Mouse (Mus musculus) cerebellum, adult 11 months (tissue): ENCODE data around the gene Osbp2.

Source experiments
- DNase-seq: peaks from one replicate; pipeline ENCODE4 v3.0.0; 2022

Gene Osbp2

DNA sequence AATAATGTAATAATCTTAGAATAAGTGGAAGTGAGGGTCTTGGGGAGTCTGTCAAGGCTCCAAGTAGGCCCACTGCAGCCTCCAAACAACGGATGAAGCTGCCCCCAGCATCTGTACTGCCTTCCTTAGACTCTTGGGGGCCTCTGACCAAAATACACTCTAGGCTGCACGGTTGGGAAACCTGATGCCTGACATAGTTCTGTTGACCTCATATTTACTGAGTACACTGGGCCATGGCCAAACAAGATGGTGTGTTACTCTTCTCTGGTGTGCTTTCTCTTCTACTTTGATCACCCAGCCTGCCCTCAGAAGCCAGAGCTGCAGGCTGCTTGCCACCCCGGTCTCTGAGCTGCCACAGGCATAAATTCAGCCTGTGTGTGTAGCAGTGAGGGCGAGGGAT is 108.4 kb downstream of the Osbp2 start:
- no peak for DNase-seq

DNA sequence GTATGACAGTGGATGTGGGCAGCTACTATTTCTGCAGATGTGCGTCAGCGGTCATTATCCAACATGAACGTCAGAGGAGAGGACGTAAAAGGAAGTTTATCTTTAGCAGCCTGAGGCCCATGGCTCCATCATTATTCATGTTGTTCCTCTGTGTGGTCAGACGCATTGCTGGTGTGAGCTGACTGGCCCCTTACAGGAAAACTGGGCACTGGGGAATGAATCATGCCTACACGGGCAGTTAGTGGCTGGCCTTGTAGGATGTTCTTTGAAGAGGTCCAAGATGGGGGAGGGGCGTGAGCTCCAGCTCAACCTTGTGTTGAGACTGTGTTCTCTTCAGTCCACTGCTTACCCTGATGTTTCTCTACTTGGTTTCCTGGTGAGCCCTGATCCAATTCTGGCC is 109.0 kb downstream of the Osbp2 start:
- DNase-seq, result no peak

DNA sequence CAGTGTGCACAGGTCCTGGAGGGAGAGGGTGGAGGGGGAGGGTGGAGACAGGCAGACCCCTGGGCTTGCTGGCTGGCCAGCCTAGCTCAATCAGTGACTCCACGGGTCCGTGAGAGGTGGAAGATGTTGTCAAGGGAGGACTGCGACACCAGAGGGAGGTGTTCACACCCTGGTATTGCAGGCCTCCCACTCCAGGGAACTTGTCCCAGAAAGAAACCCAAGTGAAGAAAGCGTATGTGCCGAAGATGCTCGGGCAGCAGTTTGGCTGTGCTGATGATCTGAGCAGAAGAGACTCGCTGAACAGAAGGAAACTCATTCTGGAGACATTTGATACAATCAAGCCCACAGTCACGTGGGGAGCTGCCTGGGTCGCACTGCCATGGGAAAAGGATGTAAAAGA is 109.8 kb downstream of the Osbp2 start:
- no peak for DNase-seq

DNA sequence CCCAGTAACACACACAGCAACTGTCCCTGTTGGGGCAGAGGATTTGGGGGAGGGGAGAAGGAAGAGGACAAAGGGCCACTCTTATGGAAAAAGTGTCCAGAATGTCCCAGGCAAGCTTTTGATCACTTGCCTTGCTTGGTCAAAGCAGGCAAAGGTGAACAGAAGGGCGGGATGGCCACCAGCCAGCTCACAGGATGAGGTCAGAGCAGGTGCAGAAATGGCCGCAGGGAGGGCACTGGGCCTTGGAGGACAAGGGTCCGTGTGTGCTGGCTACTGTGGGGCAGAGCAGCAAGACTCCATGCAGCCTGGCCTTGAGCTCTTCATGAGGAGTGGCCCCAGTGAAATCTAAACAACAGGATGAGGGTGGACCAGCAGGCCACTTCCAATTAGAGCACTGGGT is 110.9 kb downstream of the Osbp2 start:
- DNase-seq, result peak; percentile 89

DNA sequence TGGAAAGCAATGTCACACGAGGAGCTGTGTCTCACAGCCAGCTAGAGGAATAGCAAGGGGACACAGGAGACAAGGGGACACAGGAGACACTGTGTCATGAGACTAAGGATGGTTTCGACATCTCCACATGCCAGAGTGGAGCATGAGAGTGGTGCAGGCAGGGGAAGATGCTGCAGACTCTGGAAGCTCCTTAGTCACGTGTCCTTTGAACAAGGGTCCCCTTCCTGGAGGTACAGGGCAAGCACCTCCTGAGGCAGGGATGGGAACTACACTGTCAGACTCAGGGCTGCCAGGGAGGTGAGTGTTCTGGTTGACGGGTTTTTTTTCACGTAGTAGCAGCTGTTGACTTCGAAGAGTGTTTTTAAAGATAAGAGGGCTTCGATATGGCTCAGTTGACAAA is 113.9 kb downstream of the Osbp2 start:
- DNase-seq, result no peak

DNA sequence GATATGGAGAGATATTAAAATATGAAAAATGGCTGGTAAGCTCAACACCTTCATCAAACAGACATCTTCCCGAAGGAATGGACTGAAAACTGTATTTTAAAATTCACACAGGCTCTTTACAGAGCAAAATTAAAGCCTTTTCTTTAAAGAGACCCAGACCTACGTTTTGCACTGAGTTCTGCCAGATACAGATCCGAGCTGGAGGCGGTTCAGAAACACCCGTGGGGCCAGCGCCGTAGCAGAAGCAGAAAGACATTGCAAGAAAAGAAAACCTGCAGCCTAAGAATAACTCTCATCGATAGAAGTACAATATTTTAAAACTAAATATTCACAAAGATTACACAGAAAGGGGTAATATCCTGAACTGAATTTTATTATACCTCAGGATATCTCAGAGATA is 121.3 kb downstream of the Osbp2 start:
- no peak for DNase-seq

DNA sequence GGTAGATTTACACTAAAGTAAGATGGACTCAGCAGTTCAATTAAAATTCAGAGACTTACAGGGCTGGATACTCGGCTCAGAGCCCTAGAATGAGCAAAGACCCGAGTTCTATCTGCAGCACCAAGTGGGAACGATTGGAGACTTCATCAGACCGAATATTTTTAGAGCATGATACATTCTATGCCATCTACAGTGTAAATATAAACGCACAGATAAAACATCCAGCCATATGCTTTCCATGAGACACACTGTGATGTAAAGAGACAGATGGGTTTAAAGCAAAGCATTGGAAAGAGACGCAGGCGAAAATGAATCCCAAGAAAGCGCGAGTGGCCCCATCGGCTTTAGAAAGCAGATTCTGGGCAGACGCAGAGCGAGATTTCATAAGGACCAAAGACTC is 122.5 kb downstream of the Osbp2 start:
- no peak for DNase-seq

DNA sequence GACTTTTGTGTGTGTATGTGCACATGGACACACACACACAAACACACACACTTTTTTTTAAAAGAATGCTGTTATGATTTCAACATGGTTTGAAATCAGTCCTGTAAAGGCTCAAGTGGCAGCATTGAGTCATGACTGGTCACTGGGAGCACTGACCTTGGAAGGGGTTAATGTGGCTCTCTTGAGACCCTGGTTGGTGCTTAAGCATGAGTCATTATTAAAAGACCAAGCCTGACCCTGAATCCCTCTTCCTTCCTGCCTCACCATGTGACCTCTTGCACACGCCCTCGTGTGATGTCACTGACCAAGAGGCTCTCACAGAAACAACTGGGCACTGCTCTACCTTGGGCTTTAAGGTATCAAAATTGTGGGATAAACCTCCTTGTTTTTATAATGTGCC is 124.9 kb downstream of the Osbp2 start:
- no peak for DNase-seq

DNA sequence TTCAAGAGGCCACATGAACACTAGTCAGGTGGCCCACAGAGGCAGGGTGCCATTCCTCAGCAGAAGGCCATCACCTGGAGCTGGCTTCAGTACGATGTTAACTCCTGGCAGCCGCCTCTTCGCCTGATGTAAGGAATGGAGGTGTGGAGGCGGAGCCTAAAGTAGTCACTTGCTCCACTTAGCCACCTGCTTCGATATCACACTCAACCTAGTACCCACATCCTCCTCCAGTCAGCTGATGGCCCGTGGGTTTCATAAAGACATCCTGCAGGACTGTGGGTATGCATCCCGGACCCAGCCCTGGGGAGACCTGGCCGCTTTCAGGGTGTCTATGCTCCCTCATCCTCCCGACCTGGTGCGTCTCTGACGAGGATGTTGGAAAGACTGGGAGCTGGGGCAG is 128.0 kb downstream of the Osbp2 start:
- no peak for DNase-seq

DNA sequence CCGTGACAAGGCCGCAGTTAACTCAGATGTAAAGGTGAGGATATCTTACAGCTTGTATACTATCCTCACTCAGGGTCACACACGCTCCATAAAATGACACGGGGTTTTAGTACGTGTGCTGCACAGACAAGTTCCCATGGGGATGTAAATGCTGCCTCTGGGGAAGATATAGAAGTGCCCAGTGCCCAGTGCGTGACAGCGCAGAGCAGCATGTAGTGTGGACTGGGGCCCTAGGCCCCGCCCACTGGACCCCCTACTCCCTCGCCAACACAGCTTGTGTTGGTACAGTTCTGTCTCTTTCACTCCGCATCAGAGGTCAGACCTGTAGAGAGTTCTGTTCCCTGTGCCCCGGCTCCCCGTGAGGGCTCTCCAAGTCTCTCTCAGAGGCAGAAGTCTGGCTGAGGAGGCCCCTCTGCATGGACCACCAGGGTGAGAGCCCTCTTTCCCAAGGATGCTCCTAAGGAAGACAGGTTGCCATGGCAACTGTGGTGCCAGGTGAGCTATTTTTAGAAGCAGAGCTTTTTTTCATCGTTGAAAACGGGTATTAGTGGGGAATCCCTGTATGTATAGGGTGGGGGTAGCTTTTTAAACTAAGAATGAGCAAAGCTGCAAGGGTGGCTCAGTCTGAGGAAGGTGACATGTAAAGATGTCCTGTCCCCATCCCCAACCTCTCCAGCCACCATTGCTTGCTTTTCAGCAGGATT is 129.6 kb downstream of the Osbp2 start:
- DNase-seq, result no peak

DNA sequence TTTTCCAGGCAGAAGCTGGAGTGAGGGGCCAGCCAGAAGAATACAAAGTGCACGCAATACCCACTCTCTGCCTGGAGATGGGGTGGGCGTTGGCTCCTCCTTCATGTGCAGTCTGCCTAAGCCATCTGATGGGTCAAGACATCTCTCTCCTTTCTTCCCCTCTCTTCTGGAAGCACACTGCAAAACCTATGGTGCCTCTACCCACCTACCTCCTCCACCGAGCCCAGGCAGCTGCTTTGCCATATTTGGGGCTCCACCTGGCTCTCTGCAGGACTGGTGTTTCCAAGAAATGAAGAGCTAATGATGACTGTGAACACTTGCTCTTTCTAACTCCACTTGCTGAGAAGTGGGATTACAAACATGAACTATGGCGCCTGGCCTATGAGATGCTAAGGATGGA is 132.2 kb downstream of the Osbp2 start:
- no peak for DNase-seq

DNA sequence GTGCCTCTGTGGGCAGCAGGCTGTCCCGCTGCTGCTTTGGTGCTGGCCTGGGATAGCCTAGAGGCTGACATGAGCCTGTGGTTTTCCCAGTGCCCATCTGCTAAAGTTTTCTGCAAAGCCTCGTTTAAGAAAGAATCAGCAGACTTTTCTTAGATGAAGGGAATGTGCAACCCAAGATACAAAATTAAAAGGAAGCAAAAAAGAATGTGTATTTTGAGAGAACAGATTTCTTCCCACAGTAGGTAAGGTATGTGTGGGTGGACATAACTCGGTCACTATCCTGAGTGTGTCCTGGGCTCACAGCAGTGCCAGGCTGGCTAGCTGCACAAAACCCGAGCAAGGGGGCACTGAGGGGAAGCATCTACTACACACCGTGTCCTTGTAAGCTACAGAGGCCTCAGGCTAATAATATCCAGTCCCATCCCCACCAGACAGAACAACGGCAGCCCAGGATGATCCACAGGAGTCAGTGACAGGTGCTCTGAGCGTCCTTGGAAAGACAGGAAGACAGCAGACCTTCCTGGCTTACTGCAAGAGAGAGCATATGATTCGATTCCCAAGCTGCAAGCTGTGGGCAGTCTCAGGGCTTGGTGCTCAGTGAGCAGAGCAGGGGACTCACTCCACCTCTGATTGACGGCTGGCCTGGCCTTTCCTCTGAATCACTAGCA is 136.1 kb downstream of the Osbp2 start:
- DNase-seq, result no peak

DNA sequence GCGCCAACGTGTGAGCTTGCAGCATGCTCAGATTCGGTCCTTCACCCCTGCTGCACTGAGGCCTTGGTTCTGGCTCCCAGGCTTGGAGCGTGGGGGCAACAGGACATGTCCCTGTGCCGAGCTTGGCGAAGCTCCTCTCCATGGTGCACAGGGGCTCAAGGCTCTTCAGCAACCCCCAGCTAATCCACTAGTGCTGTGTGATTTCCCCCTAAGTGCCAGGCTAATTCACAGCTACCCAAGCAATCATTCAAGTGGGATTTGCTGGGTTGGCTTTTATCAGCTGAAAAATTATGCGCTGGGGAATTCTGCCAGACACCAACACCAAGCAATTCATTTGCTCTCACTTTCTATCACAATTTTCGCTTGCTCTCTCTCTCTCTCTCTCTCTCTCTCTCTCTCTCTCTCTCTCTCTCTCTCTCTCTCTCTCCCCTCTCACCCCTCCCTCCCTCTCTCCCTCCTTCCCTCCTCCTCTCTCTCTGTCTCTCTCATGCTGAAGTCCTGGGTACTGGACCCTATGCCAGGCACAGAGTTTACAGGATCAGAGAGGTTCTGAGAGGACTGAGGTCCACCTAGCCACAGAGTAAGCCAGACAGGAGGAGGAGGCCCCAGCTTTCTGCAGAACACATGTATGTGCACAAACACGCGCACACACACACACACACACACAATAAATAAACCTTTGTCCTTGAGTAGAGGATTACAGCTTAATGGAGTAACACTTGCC is 138.2 kb downstream of the Osbp2 start:
- DNase-seq, result no peak

DNA sequence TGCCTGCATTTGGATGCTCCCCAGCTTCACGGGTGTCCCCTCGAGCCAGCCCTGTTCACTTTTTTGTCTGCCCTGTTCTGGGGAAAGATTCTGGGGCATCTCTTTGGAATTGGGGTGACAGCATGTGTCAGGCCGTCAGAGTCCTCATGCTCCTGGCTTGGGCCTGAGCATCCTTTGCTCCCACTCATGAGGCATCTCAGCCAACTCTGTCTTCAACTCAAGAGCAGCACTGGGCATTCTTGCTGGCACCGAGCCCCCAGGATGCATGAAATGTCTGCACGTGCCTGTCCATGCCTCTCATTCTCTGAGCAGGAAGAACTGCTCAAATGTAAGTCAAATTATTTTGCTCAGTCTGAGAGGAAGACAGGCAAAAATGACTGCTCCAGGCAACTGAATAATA is 139.0 kb downstream of the Osbp2 start:
- DNase-seq, result no peak

DNA sequence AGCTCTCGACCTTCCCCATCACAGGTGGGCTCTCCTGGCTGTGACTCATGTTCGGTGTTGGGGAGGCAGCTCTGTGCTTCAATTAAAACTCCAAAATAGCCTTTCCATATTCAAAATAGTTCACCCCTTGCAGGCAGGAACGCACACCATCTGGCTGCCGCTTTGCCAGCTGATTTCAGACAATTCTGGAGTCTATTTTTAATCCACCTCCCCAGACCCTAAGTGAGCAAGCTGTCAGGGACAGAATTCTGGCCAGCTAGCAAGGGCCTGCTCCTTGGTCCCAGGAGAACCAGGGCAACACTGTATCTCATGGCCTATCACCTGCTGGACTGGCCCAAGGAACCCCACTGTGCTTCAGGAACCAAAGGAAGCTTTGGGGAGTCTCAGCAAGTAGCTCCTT is 139.8 kb downstream of the Osbp2 start:
- DNase-seq, result peak; percentile 63

DNA sequence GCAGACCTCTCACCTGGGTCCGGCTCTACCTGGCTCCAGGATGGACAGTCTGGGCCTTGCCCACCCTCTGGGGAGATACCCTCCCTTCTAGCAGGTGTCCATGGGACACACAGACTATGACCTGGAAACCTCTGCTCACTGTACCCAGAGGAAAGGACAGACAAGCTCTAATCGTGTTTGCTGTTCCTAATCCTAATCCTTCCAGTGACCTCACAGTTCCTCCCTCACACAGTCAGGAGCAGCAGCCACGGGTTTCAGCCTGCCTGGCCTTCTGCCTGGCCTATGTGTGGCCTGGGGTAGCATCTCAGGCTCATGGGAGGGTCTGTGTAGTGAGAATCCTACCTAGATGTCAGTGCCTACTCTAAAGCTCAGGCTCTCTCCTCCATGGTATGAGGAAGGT is 140.8 kb downstream of the Osbp2 start:
- no peak for DNase-seq

DNA sequence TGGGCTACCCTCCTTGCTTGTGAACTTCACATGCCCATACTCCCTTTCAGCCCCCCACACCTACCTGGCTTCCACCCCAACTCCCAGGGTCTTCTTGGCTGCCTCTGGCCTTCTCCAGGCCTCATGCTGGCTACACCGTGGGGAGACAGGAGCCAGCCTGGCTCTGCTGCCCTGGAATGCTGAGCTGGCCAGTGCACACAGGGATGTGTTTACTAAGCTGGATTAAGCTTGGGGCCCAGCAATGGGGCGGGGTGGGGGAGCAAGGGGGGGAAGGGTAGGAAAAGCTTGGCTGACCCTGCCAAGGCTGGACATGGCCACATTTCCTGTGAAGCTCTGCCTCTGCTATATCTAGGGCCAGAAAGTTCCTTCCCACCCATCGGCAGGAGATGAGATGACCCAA is 141.7 kb downstream of the Osbp2 start:
- DNase-seq, result no peak

DNA sequence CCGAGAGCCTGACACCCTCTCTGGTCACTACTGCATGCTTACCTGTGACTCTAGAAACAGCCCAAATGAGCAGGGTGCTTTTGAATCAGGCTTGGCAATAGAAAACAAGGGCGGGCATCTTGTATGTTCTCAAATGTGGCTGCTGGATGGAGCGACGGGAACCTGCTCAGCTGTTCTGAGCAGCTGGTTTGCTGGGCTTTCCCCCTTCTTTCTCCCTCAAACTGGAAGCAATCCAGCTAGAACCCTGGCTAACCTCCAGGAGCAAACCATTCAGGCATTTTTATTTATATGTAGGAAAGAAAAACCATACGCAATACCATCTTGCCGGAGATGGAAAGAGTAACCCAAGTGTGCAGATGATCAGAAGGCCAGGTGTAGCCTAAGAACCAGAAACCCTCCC is 147.0 kb downstream of the Osbp2 start:
- DNase-seq, result no peak

DNA sequence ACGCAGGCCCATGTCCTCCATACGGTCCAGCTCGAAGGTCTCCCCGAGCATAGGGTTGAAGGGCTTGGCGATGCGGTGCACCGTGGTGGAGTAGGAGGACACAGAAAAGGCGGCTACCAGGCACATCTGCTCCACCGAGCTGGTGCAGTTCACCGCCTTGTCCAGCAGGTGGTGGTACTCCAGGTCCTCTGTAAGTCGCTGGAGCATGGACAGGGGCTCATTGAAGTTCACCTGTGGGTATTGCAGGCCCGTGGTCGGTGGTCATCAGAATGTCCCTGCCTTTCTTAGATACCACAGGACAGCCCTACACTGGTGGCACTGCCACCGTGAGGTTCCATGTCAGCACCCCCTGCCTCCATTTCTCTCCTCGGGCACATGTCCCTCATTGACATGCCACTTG is 149.2 kb downstream of the Osbp2 start:
- peak; percentile 70 for DNase-seq

DNA sequence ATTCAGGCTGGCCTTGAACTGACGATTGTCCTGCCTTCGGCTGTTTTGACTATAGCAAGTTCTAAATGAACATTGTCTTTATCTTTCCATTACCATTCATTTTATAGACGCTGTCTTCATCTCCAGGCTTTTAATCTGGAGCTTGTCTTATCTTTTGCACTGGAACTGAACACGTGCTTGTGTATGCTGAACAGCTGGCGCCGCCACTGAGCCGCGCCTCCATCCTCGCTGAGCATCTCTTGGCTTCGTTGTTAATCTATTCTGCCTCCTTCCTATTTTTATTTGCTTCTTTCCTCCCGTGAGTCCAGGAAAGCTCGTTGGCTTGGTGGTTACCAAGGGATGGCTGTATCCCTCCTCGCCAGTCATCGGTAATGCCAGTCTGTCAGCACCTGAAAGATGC is 153.5 kb downstream of the Osbp2 start:
- DNase-seq, result no peak

DNA sequence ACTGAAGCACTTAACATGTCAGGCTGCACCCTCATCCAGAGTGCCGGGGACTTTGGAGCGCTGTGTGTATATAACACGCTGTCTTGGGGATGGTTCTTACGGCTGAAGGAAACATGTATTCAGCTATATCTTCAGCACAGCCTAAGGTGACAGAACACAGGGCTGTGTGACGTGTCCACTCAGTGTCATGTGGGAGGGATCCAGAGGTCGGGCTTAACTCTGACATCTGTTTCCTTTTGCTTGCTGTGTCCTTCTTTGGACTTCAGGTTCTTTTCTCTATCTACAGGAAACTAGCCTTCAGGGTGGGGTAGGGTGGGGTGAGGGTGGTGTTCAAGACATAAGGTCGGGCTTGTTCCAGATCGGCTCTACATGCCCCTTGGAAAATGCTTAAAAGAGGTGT is 156.6 kb downstream of the Osbp2 start:
- DNase-seq, result no peak

DNA sequence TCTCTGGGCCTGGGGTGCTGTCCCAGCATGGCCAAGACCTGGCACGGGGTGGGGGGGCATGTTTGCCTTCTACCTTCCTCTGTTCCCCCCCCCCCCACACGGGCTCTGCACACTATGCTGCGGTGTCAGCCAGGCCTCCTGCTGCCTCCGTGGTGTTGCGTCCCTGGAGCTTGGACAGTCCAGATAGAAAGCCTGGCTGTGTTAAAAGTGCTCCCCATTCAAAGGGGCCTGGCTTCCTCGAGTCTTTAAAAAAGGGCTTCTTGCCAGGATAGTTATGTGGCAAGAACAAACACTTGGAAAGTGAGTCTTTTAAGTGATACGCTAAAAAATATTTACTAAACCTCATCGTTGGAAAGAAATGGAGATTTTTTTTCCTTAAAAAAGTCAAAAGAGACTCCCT is 159.3 kb downstream of the Osbp2 start:
- no peak for DNase-seq

DNA sequence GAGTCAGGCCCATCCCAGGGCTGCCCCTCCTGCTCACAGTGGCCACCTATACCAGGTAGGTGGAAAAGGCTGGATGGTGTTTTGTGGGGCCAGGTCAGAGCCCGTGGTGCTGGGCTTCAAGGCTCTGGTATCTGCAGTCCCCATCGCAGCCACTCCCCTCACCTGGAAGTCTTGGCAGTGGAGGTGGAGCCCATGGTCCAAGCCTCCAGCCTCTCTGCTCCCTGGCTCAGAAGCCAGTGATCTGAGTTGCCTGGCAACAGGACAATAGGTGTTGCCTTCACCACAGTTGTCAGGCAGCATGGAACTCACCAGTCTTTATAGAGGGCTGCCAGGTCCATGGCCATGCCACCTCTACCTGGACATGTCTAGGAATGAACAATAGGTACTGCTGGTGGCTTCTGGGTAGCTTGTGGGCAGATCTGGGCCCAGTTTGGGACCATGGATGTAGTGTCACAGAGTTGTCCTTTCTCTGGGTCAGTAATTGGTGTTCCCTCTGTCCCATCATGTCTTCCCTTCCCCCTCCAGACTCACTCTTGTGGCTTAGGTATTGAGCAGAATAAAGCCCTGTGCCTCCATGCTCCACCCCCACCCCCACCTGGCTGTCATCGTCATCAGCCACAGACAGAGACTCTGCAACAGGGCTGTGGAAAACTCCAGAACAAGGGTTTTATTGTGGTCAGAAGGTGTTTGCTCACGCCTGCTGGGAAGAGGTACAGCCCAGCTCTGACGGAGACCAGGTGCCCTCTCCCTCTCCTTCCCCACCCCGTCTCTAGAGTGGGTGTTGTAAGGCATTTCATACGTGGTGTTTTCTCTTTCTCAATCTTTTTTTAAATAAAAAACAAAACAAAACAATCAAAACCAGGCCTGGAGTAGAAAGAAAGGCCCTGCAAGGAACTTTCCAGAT is 160.4 kb downstream of the Osbp2 start:
- DNase-seq, result no peak
